Mouse (Mus musculus): Measurements from ENCODE around the gene Ric3.

- TF ChIP-seq CTCF (IDR thresholded peaks at IDR 0.05; ENCODE audit: low read depth, low read length) (no peak), GATA1 (IDR thresholded peaks at IDR 0.05; ENCODE audit: borderline replicate concordance, low read length) (no peak), TAL1 (conservative IDR thresholded peaks at IDR 0.05; ENCODE audit: low read depth, low read length) (no peak)
Observed at GRCm38 (mm10) chr7:109026976-109027375, 56.2 kb downstream of the Ric3 start.

Measured in G1E (cell line).